Mouse (Mus musculus) CH12F3 (cell line): ENCODE data around the gene Zfp319.

Experiments used
- in situ Hi-C: fragments of 300-500 bp; cut with MboI; formaldehyde crosslinking; loops from 2 replicates; pipeline ENCODE4 v1.14.3; 2020; ENCODE audit warnings: low sequenced_read_pairs

Gene Zfp319

DNA sequence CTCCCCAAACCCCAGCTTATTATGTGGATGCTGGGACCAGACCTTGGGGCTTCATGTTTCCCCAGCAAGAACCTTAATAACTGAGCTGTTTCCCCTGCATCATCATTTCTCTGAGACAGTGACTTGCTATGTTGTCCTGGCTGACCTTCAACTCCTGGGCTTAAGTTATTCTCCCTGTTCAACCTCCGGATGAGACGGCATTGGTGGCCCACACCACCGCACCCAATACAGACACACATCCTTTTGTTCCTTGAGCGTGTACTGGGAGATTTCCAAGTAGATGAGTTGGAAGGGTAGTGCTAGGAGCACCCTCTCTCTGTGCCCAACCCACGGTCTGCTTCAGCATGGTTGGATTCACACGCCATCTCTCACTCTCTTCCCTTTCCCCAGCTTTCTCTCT is 17.9 kb downstream of the Zfp319 start:
- in situ Hi-C loops = no loop called here

- in situ Hi-C loops = no loop called here
Observed at GRCm38 (mm10) chr8:95312836-95313235, 18.9 kb downstream of the Zfp319 start.

GRCm38 (mm10) chr8:95310342-95310970 is 21.3 kb downstream of the Zfp319 start, which contains the start of gene Tepp:
TSS of gene Tepp (plus strand) at chr8:95310566.
- in situ Hi-C loops = no loop called here

GRCm38 (mm10) chr8:95306431-95306830 is 25.3 kb downstream of the Zfp319 start, which contains the start of gene Cngb1:
TSS of gene Cngb1 (minus strand) at chr8:95306585.
- in situ Hi-C loops = no loop called here

GRCm38 (mm10) chr8:95305526-95305925 is 26.2 kb downstream of the Zfp319 start:
- in situ Hi-C loops = no loop called here

- in situ Hi-C loops = no loop called here
Observed at GRCm38 (mm10) chr8:95302410-95302809, 29.3 kb downstream of the Zfp319 start.

DNA sequence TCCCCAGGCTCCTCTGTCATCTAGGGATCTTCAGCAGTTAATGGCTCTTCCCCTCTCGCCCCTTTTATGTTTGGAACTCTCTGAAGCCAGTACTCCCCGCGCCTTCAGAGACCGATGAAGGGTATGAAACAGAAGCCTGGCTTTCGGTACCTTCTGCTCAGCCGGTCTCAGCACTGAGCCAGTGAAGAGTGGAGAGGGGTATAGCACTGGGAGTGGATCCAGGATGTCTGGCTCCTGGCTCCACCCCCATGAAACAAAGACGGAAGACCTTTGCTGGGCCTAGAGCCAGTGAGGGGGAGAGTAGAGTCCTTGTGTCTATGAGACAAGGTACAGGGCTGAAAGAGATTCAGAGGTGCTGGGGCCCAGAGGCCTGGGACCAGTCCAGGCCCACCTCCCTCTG is 37.9 kb downstream of the Zfp319 start:
- in situ Hi-C loops = no loop called here

- in situ Hi-C loops = no loop called here
Observed at GRCm38 (mm10) chr8:95293172-95293571, 38.6 kb downstream of the Zfp319 start.

DNA sequence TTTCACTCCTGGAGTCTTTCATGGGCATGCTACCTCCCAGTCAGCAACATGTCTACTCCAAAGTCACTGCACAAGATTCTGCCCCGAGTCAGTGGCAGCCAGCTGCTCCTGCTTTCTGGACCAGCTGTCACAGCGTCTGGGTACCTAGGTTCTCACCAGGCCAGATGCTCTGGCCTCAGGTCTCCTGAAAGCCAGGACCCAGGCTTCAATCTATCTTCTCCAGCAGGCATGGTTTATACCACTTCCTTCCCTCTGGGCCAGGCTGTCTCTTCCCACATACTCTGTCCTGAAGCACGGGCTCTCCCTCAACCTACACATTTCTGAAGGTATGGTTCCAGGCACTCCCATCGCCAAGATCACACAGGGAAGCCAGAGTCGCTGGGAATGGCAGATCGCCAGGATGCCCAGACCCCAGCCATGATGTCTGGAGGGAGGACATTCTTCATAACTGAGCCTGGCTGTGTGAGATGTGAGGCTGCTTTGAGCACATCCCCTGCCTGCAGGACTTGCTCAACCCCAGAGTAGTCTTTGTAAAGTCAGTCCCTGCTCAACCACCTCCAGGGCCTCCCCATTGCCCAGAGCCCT is 42.6 kb downstream of the Zfp319 start:
- in situ Hi-C loops = no loop called here

DNA sequence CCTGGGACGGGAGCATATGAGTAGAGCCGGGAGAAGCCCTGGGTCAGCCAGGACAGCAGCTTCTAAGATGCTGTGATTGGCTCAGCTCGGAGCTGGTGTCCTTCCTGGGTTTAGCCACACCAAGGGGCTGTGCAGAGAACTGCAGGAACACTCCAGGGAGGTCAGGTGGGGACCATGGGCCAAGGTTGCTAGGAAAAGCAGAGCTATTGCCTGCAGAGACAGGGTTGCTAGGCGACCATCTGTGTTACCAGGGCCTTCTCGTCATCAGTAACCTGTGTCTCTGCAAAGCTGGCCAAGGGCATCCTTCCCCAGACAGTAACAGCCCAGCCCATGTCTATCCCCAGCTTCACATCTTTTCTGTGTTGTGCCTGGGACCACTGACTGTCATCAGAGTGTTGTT is 50.3 kb downstream of the Zfp319 start:
- in situ Hi-C loops = no loop called here
